8 mouse cellular contexts compared by ENCODE assay signal in the genomic region with DNA sequence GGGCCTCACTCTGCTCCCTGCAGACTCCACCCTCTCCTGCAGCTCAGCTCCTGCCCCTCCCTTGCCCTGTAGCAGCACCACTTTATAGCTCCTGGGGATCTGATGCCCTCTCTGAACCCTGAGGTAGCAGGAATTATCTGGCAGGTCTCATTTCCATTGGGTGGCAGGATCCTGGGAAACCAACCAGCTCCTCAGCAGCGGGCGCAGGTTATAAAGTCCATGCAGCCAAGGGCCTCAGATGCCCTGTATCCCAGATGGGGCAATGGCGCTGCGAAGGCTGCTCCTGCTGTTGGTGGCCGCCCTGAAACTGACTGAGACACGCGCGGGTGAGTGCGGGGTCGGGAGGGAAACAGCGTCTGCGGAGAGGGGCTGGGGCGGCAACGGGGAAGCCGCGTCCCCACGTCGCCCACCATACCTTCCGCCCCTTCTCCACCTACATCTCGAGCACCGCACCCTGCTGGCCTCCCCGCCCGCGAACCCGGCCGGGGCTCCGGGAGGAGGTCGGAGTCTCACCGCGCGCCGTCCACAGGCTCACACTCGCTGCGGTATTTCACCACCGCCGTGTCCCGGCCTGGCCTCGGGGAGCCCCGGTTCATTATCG. TPM values are rescaled to one million over a fixed set of nuclear protein-coding genes. Genes with fewer than 3 reads are reported as not detected.
DNase-seq lines count a peak whose midpoint lies in the region; ATAC-seq and TF ChIP-seq lines count a peak whose summit lies in the region.

Gene H2-Q2, plus strand, starts transcription at position 172 of the 601 bp plus-strand sequence.

- no peaks in the 10 kb centered on the region for H3K9me3 ChIP-seq in lung, postnatal 0 days (ENCODE audit: low read length)
- no peaks in the 10 kb centered on the region for H3K9me3 ChIP-seq in forebrain, embryonic 12.5 days
- H3K9me3 ChIP-seq in kidney, embryonic 16.5 days (ENCODE audit: low read length) = no peaks in the 10 kb centered on the region
- no peaks in the 10 kb centered on the region for H3K9me3 ChIP-seq in midbrain, postnatal 0 days (ENCODE audit: low read length)

- TF ChIP-seq EP300 in lung, postnatal 0 days (IDR thresholded peaks at IDR 0.05) = no peak

- WGBS in lung, postnatal 0 days = 5% methylated on average over 35 of the region's 40 CpGs
- WGBS in forebrain, embryonic 12.5 days = 1% methylated on average over 40 of the region's 40 CpGs
- WGBS in kidney, embryonic 16.5 days = 1% methylated on average over 27 of the region's 40 CpGs
- WGBS in midbrain, postnatal 0 days = 2% methylated on average over 33 of the region's 40 CpGs

- DNase-seq in lung, postnatal 0 days (ENCODE audit: low spot score) = no peak
- DNase-seq in lung, postnatal 4 days = no peak
- no peak for DNase-seq in midbrain, postnatal 0 days (ENCODE audit: low spot score)
- DNase-seq in urinary bladder, postnatal 14 days (ENCODE audit: low spot score) = no peak
- DNase-seq in ovary, postnatal 14 days (ENCODE audit: low spot score) = no peak
- DNase-seq in layer of hippocampus, adult 9-10 months (ENCODE audit: low spot score) = no peak

- peak within 1 kb of the TSS; percentile 63 for H3K4me2 ChIP-seq in lung, postnatal 0 days (replicated peaks; ENCODE audit: low read depth, low read length)
- peak within 1 kb of the TSS; percentile 67 for H3K4me2 ChIP-seq in forebrain, embryonic 12.5 days
- peak within 1 kb of the TSS; percentile 71 for H3K4me2 ChIP-seq in kidney, embryonic 16.5 days (replicated peaks; ENCODE audit: low read depth, low read length)
- peak within 1 kb of the TSS; percentile 76 for H3K4me2 ChIP-seq in midbrain, postnatal 0 days (ENCODE audit: low read depth, low read length, poor library complexity, severe bottlenecking)

- H3K27ac ChIP-seq in lung, postnatal 0 days (ENCODE audit: low read length) = no peak within 1 kb of the TSS
- H3K27ac ChIP-seq in forebrain, embryonic 12.5 days = no peak within 1 kb of the TSS
- H3K27ac ChIP-seq in kidney, embryonic 16.5 days (ENCODE audit: low read length) = no peak within 1 kb of the TSS
- H3K27ac ChIP-seq in midbrain, postnatal 0 days (ENCODE audit: low read depth, low read length) = no peak within 1 kb of the TSS

- peaks cover 12% of the 10 kb centered on the region for H3K27me3 ChIP-seq in lung, postnatal 0 days (replicated peaks; ENCODE audit: insufficient read depth, low read length)
- H3K27me3 ChIP-seq in forebrain, embryonic 12.5 days = peaks cover 57% of the 10 kb centered on the region
- peaks cover 34% of the 10 kb centered on the region for H3K27me3 ChIP-seq in kidney, embryonic 16.5 days (ENCODE audit: insufficient read depth, low read length)
- peaks cover 6% of the 10 kb centered on the region for H3K27me3 ChIP-seq in midbrain, postnatal 0 days (ENCODE audit: insufficient read depth, low read length)

- H3K9ac ChIP-seq in lung, postnatal 0 days (replicated peaks; ENCODE audit: low read depth) = 0 out of 2 replicates have a peak within 1 kb of the TSS, but pooled peaks have one; percentile 23
- 0 out of 2 replicates have a peak within 1 kb of the TSS, but pooled peaks have one; percentile 30 for H3K9ac ChIP-seq in forebrain, embryonic 12.5 days
- H3K9ac ChIP-seq in kidney, embryonic 16.5 days (replicated peaks; ENCODE audit: low read length) = peak within 1 kb of the TSS; percentile 46
- H3K9ac ChIP-seq in midbrain, postnatal 0 days (replicated peaks; ENCODE audit: low read length, poor library complexity, severe bottlenecking) = peak within 1 kb of the TSS; percentile 51

- H3K4me1 ChIP-seq in lung, postnatal 0 days (ENCODE audit: insufficient read depth, low read depth, low read length) = no peaks in the 10 kb centered on the region
- peaks cover 10% of the 10 kb centered on the region for H3K4me1 ChIP-seq in forebrain, embryonic 12.5 days
- H3K4me1 ChIP-seq in kidney, embryonic 16.5 days (ENCODE audit: insufficient read depth, low read length) = 0 out of 2 replicates have a peak, but pooled peaks cover 4% of the 10 kb centered on the region
- H3K4me1 ChIP-seq in midbrain, postnatal 0 days (ENCODE audit: insufficient read depth, low read length) = no peaks in the 10 kb centered on the region

- peak; percentile 62 for ATAC-seq in lung, postnatal 0 days
- ATAC-seq in forebrain, embryonic 12.5 days (ENCODE audit: low FRiP score) = no peak
- no peak for ATAC-seq in kidney, embryonic 16.5 days (ENCODE audit: low FRiP score, low TSS enrichment)
- ATAC-seq in midbrain, postnatal 0 days (ENCODE audit: low FRiP score) = peak; percentile 56; the same call in 1 of the 2 replicates

- no peak for TF ChIP-seq CTCF in lung, postnatal 0 days (IDR thresholded peaks at IDR 0.05)
- no peak for TF ChIP-seq CTCF in midbrain, postnatal 0 days (IDR thresholded peaks at IDR 0.05)

- no peaks in the 10 kb centered on the region for H3K36me3 ChIP-seq in lung, postnatal 0 days (ENCODE audit: insufficient read depth, low read length)
- no peaks in the 10 kb centered on the region for H3K36me3 ChIP-seq in forebrain, embryonic 12.5 days (replicated peaks)
- H3K36me3 ChIP-seq in kidney, embryonic 16.5 days (ENCODE audit: insufficient read depth, low read length) = no peaks in the 10 kb centered on the region
- no peaks in the 10 kb centered on the region for H3K36me3 ChIP-seq in midbrain, postnatal 0 days (ENCODE audit: insufficient read depth, low read length)

- peak within 1 kb of the TSS; percentile 47 for H3K4me3 ChIP-seq in lung, postnatal 0 days (ENCODE audit: low read depth, low read length)
- peak within 1 kb of the TSS; percentile 37 for H3K4me3 ChIP-seq in forebrain, embryonic 12.5 days (replicated peaks)
- H3K4me3 ChIP-seq in kidney, embryonic 16.5 days (ENCODE audit: low read length) = peak within 1 kb of the TSS; percentile 51
- H3K4me3 ChIP-seq in midbrain, postnatal 0 days (ENCODE audit: low read depth, low read length) = peak within 1 kb of the TSS; percentile 44

RNA-seq across cellular contexts. Expression of gene H2-Q2, which starts in this region (rescaled TPM):
- polyA plus RNA-seq in lung, postnatal 0 days (2015; fragmentation: Nextera tagmentation; extraction: Ambion mirVana) = 10.3 and 10.4 TPM in 2 replicates
- not detected in 2 replicates for polyA plus RNA-seq in forebrain, embryonic 12.5 days (2016; fragmentation: Nextera tagmentation; extraction: Ambion mirVana)
- polyA plus RNA-seq in kidney, embryonic 16.5 days (2015; fragmentation: Nextera tagmentation; extraction: Ambion mirVana) = 0.42 and 0.82 TPM in 2 replicates
- 20.9 and 21.7 TPM in 2 replicates for total RNA-seq in midbrain, postnatal 0 days (2014; rRNA removed)
- polyA plus RNA-seq in midbrain, postnatal 0 days (2015; fragmentation: Nextera tagmentation; extraction: Ambion mirVana) = 21.1 and 22.5 TPM in 2 replicates

Comparison
In these comparisons a context has a peak if more than half of its experiments do, and no peak if none do; other contexts are left out.
1. ATAC-seq: peak in lung, postnatal 0 days (single experiment) and midbrain, postnatal 0 days (single experiment); none in forebrain, embryonic 12.5 days (single experiment) and kidney, embryonic 16.5 days (single experiment).
2. Peak in every context shown above with its lines, with median percentiles within 50 percentile points of each other: H3K4me2 ChIP-seq, H3K4me3 ChIP-seq and H3K9ac ChIP-seq.